Mouse (Mus musculus): ENCODE measurements around the gene Olfr224. TPM values are rescaled to one million over a fixed set of nuclear protein-coding genes. Genes with fewer than 3 reads are reported as not detected.

Olfr224 gene
- polyA plus RNA-seq, 2 experiments: 0.15 TPM; not detected in 1

DNA sequence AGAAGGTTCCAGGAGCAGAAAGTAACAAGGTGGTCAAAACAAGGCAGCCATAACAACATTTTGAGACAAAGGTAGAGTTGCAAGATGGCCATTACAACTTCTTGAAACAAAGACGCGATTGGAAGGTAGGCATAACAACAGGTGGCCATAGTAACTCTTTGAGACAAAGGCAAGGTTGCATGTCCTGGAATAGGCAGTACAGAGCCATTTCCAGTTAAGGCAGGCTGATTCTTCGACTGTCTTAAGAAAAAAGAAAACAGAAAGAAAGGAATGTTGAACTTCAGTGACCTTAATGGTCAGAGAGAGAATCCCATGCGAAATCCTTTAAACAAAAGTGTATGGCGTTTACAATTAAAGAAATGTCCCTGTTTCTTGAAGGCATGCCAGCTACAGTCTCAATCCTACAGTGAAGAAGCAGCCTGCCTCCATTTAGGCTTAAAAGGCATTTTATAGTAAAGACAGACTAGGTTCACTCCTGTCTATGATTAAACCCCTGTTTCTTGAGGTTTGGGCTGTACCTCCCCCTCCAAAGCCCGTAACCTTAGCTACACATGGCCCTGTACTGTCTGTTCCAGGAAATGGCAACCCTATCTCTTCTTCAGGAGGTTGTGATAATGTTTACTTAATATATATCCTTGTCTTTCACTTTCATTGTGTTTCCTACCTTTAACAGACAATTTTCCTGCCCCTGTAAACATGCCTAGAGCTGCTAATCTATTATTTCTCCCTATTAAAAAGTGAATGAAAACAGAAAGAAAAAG, 32.6 kb upstream of the Olfr224 start:
- Histone ChIP-seq H3K9me3 (ENCODE audit: control insufficient read depth, low read length) (no peaks in the 10 kb centered on the region), H3K36me3 (ENCODE audit: control insufficient read depth, insufficient read depth, low read length) (no peaks in the 10 kb centered on the region), H3K4me1 (ENCODE audit: control insufficient read depth, insufficient read depth, low read length) (no peaks in the 10 kb centered on the region), H3K27ac (replicated peaks; ENCODE audit: low read depth, low read length) (no peak overlapping the region), H3K4me2 (replicated peaks; ENCODE audit: low read depth, low read length, severe bottlenecking) (no peak overlapping the region), H3K9ac (ENCODE audit: low read depth, low read length, severe bottlenecking) (no peak overlapping the region), H3K27me3 (ENCODE audit: control insufficient read depth, insufficient read depth, low read length) (no peaks in the 10 kb centered on the region), H3K4me3 (replicated peaks; ENCODE audit: low read length) (no peak overlapping the region)
- 84% methylated on average over 6 of the region's 6 CpGs for whole genome bisulfite sequencing
- no peak for DNase-seq (ENCODE audit: low spot score)
- no peak for TF ChIP-seq POLR2A (IDR thresholded peaks at IDR 0.05; ENCODE audit: borderline replicate concordance, extremely low read depth, insufficient read depth, insufficient read length)
- no peak for ATAC-seq (ENCODE audit: low FRiP score, low read depth)

DNA sequence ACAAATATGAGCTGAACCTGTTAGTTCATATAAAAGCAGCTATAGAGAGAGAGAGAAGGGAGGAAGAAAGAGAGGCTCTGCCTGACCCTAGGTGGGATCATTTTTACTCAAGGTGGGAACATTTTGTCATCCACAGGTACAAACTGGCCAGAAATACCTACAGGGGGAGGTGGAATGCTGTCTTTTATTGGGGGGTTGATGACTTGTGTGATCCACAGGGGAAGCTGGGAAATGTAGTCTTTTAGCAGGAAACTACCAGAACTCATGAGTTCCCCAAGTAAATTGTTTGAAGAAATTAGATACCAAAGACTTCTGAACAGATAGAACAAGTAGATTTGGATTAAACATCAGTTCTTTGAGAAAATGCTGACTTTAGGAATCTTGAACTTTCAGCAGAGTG, 31.7 kb upstream of the Olfr224 start:
- no peak for ATAC-seq (ENCODE audit: low FRiP score, low read depth)
- DNase-seq (ENCODE audit: low spot score): no peak
- Histone ChIP-seq H3K4me1 (ENCODE audit: control insufficient read depth, insufficient read depth, low read length) (no peaks in the 10 kb centered on the region), H3K36me3 (ENCODE audit: control insufficient read depth, insufficient read depth, low read length) (no peaks in the 10 kb centered on the region), H3K27me3 (ENCODE audit: control insufficient read depth, insufficient read depth, low read length) (no peaks in the 10 kb centered on the region), H3K9me3 (ENCODE audit: control insufficient read depth, low read length) (no peaks in the 10 kb centered on the region), H3K4me2 (replicated peaks; ENCODE audit: low read depth, low read length, severe bottlenecking) (no peak overlapping the region), H3K9ac (ENCODE audit: low read depth, low read length, severe bottlenecking) (no peak overlapping the region), H3K4me3 (replicated peaks; ENCODE audit: low read length) (no peak overlapping the region), H3K27ac (replicated peaks; ENCODE audit: low read depth, low read length) (no peak overlapping the region)
- no peak for TF ChIP-seq POLR2A (IDR thresholded peaks at IDR 0.05; ENCODE audit: borderline replicate concordance, extremely low read depth, insufficient read depth, insufficient read length)

DNA sequence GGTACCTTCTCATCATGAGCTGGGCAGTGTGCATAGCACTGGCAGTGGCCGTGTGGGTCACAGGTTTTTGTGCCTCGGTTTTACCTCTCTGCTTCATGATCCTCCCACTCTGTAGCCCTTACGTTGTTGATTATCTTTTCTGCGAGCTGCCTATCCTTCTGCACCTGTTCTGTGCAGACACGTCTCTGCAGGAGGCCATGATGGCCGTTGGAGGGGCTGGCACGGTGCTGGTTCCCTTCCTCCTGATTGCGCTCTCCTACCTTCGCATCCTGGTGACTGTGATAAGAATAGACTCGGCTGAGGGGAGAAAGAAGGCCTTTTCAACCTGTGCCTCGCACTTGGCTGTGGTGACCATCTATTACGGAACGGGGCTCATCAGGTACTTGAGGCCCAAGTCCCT, 27.5 kb upstream of the Olfr224 start:
- Histone ChIP-seq H3K27me3 (ENCODE audit: control insufficient read depth, insufficient read depth, low read length) (no peaks in the 10 kb centered on the region), H3K9me3 (ENCODE audit: control insufficient read depth, low read length) (no peaks in the 10 kb centered on the region), H3K4me1 (ENCODE audit: control insufficient read depth, insufficient read depth, low read length) (no peaks in the 10 kb centered on the region), H3K36me3 (ENCODE audit: control insufficient read depth, insufficient read depth, low read length) (no peaks in the 10 kb centered on the region), H3K27ac (replicated peaks; ENCODE audit: low read depth, low read length) (no peak overlapping the region), H3K4me3 (replicated peaks; ENCODE audit: low read length) (no peak overlapping the region), H3K9ac (ENCODE audit: low read depth, low read length, severe bottlenecking) (no peak overlapping the region), H3K4me2 (replicated peaks; ENCODE audit: low read depth, low read length, severe bottlenecking) (no peak overlapping the region)
- no peak for TF ChIP-seq POLR2A (IDR thresholded peaks at IDR 0.05; ENCODE audit: borderline replicate concordance, extremely low read depth, insufficient read depth, insufficient read length)
- WGBS: 87% methylated on average over 13 of the region's 13 CpGs
- ATAC-seq (ENCODE audit: low FRiP score, low read depth) (no peak), DNase-seq (ENCODE audit: low spot score) (no peak)

- Histone ChIP-seq H3K9me3 (ENCODE audit: control insufficient read depth, low read length) (no peaks in the 10 kb centered on the region), H3K4me2 (replicated peaks; ENCODE audit: low read depth, low read length, severe bottlenecking) (no peak within 1 kb of the TSS), H3K9ac (ENCODE audit: low read depth, low read length, severe bottlenecking) (no peak within 1 kb of the TSS), H3K27me3 (ENCODE audit: control insufficient read depth, insufficient read depth, low read length) (no peaks in the 10 kb centered on the region), H3K36me3 (ENCODE audit: control insufficient read depth, insufficient read depth, low read length) (no peaks in the 10 kb centered on the region), H3K27ac (replicated peaks; ENCODE audit: low read depth, low read length) (no peak within 1 kb of the TSS), H3K4me1 (ENCODE audit: control insufficient read depth, insufficient read depth, low read length) (no peaks in the 10 kb centered on the region), H3K4me3 (replicated peaks; ENCODE audit: low read length) (no peak within 1 kb of the TSS)
- WGBS: 78% methylated on average over 6 of the region's 6 CpGs
- no peak for TF ChIP-seq POLR2A (IDR thresholded peaks at IDR 0.05; ENCODE audit: borderline replicate concordance, extremely low read depth, insufficient read depth, insufficient read length)
- ATAC-seq (ENCODE audit: low FRiP score, low read depth) (no peak), DNase-seq (ENCODE audit: low spot score) (no peak)
Measured at GRCm38 (mm10) chr11:58594814-58595213, 24.5 kb upstream of the Olfr224 start, which contains the start of gene Olfr324. Gene Olfr324, plus strand, starts transcription at chr11:58595114.

DNA sequence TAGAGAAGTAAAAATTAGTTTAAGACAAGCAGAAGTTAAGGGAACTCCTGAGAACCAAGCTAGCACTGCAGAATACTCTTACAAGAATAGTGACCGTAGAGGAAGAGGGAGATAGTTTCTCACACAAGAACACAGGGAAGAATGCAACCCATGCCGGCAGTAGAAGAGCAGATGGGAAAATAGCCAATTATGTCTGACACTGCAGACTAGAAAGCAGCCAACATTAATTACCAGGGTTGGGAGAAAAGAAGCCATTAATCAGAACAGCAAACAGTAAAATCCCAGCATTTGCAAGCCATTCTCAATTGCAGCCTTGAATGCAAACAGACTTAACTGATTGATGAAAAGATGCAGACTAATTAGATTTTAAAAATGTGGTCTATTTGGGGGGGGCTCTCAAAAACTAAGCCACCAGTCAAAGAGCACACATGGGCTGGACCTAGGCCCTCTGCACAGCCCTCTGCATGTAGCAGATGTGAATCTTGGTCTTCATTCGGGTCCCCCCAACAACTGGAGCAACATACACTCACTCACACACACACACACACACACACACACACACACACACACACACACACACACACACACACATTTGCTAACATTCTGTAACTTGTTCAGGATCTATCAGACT, 18.4 kb upstream of the Olfr224 start:
- WGBS: 49% methylated on average over 3 of the region's 3 CpGs
- ATAC-seq (ENCODE audit: low FRiP score, low read depth): no peak
- no peaks in the 10 kb centered on the region for H3K27me3 ChIP-seq (ENCODE audit: control insufficient read depth, insufficient read depth, low read length)
- no peak overlapping the region for H3K27ac ChIP-seq (replicated peaks; ENCODE audit: low read depth, low read length)
- H3K9me3 ChIP-seq (ENCODE audit: control insufficient read depth, low read length): no peaks in the 10 kb centered on the region
- H3K36me3 ChIP-seq (ENCODE audit: control insufficient read depth, insufficient read depth, low read length): no peaks in the 10 kb centered on the region
- no peak overlapping the region for H3K4me3 ChIP-seq (replicated peaks; ENCODE audit: low read length)
- H3K4me2 ChIP-seq (replicated peaks; ENCODE audit: low read depth, low read length, severe bottlenecking): no peak overlapping the region
- no peak overlapping the region for H3K9ac ChIP-seq (ENCODE audit: low read depth, low read length, severe bottlenecking)
- no peak for TF ChIP-seq POLR2A (IDR thresholded peaks at IDR 0.05; ENCODE audit: borderline replicate concordance, extremely low read depth, insufficient read depth, insufficient read length)
- H3K4me1 ChIP-seq (ENCODE audit: control insufficient read depth, insufficient read depth, low read length): no peaks in the 10 kb centered on the region
- no peak for DNase-seq (ENCODE audit: low spot score)

Data from limb, embryonic 14.5 days (tissue).